Mouse (Mus musculus): Measurements from ENCODE around the gene Pkib. TPM values are rescaled to one million over a fixed set of nuclear protein-coding genes. Genes with fewer than 3 reads are reported as not detected.
A peak's percentile ranks its signal among the peaks of the same experiment; 100 is the strongest.

The Pkib gene
- total RNA-seq, 4 experiments from 2014 or later, result not detected

GRCm38 (mm10) chr10:57740733-57741132 is 109.0 kb downstream of the Pkib start:
- DNase-seq (ENCODE audit: low spot score in 2 of 2), result no peak

GRCm38 (mm10) chr10:57741351-57741750 is 109.6 kb downstream of the Pkib start:
- no peak for DNase-seq (ENCODE audit: low spot score in 2 of 2)

GRCm38 (mm10) chr10:57743045-57743444 is 111.3 kb downstream of the Pkib start:
- no peak for DNase-seq (ENCODE audit: low spot score in 2 of 2)

GRCm38 (mm10) chr10:57743606-57744016 is 111.8 kb downstream of the Pkib start:
- DNase-seq (ENCODE audit: low spot score in 2 of 2), result no peak

GRCm38 (mm10) chr10:57744128-57744765 is 112.5 kb downstream of the Pkib start:
- no peak for DNase-seq (ENCODE audit: low spot score in 2 of 2)

GRCm38 (mm10) chr10:57745452-57745851 is 113.7 kb downstream of the Pkib start:
- no peak for DNase-seq (ENCODE audit: low spot score in 2 of 2)

GRCm38 (mm10) chr10:57747127-57747526 is 115.3 kb downstream of the Pkib start:
- DNase-seq (ENCODE audit: low spot score in 2 of 2), result no peak

- no peak for DNase-seq (ENCODE audit: low spot score in 2 of 2)
Measured at GRCm38 (mm10) chr10:57753343-57753742, 121.6 kb downstream of the Pkib start.

- DNase-seq (ENCODE audit: low spot score in 2 of 2), result no peak
Measured at GRCm38 (mm10) chr10:57755201-57755736, 123.5 kb downstream of the Pkib start.

GRCm38 (mm10) chr10:57758999-57759398 is 127.2 kb downstream of the Pkib start:
- DNase-seq (ENCODE audit: low spot score in 2 of 2), result no peak

- no peak for DNase-seq (ENCODE audit: low spot score in 2 of 2)
Measured at GRCm38 (mm10) chr10:57760694-57761093, 128.9 kb downstream of the Pkib start.

- DNase-seq (ENCODE audit: low spot score in 2 of 2), result no peak
Measured at GRCm38 (mm10) chr10:57763044-57763443, 131.3 kb downstream of the Pkib start.

GRCm38 (mm10) chr10:57783289-57784130 is 151.7 kb downstream of the Pkib start:
- no peak for DNase-seq (ENCODE audit: low spot score in 2 of 2)

- DNase-seq (ENCODE audit: low spot score in 2 of 2), result peak in 1 of 2 experiments; percentile 20
Measured at GRCm38 (mm10) chr10:57784131-57784875, 152.5 kb downstream of the Pkib start.

- DNase-seq (ENCODE audit: low spot score in 2 of 2), result no peak
Measured at GRCm38 (mm10) chr10:57784876-57785150, 153.0 kb downstream of the Pkib start, which contains the start of gene Fabp7. Gene Fabp7, plus strand, starts transcription at chr10:57784881.

GRCm38 (mm10) chr10:57785552-57785951 is 153.8 kb downstream of the Pkib start:
- DNase-seq (ENCODE audit: low spot score in 2 of 2), result no peak

Other genes with a start within 250 kb of the Pkib start
- gene Hsf2, start 145.6 kb upstream of the Pkib start, total RNA-seq (2022), result 10 to 100 TPM; 19.8 to 26.9 (median 22.5) TPM
- gene Serinc1, start 99.5 kb upstream of the Pkib start, total RNA-seq (2022), result 100 to 1,000 TPM; 182 to 214 (median 201) TPM
- gene Fabp7, start 152.9 kb downstream of the Pkib start, total RNA-seq (2022), result not detected
- gene Smpdl3a, start 162.4 kb downstream of the Pkib start, total RNA-seq (2022), result 10 to 100 TPM; 82.1 to 88.0 (median 82.5) TPM